Mouse (Mus musculus) liver, adult (tissue): ENCODE data around the gene Castor1.

Source experiments
- GATA4 ChIP-seq: IDR thresholded peaks from 2 replicates; pipeline ENCODE4 v1.6.1; 2014; ENCODE audit warnings: mild to moderate bottlenecking, low read length; ENCODE audit not compliant: insufficient replicate concordance

Gene Castor1

DNA sequence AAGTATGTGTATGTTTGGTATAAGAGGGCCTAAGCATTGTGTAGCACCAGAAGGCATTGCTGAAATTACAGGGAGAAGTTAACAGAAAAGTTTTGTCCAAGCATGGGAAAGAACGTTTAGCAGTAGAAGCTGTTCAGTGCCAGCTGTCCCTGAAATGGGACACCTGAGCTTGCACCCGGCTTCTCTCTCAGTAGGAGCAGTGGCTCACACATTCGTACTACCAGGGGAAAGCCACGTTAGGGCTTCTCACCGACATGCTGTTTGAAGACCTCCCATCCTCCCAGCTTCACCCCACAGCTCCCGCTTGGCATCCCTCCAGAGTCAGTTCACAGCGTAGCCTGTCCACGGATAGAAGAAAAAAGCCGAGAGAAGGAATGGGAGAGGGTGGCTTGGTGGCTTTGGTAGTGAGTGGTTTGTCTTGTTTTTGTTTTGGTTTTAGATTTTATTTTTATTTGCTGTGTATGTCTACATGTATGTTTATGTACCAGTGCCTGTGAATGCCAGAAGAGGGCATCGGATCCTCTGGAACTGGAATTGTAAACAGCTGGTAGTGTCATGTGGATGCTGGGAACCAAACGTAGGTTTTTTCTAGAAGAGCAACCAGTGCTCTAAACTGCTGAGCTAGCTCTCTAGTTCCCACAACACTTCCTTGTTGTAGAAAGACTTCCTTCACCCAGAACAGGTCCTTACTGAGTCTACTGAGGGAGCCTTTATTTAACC lies 15.9 kb upstream of the Castor1 start:
- no peak for TF ChIP-seq GATA4

DNA sequence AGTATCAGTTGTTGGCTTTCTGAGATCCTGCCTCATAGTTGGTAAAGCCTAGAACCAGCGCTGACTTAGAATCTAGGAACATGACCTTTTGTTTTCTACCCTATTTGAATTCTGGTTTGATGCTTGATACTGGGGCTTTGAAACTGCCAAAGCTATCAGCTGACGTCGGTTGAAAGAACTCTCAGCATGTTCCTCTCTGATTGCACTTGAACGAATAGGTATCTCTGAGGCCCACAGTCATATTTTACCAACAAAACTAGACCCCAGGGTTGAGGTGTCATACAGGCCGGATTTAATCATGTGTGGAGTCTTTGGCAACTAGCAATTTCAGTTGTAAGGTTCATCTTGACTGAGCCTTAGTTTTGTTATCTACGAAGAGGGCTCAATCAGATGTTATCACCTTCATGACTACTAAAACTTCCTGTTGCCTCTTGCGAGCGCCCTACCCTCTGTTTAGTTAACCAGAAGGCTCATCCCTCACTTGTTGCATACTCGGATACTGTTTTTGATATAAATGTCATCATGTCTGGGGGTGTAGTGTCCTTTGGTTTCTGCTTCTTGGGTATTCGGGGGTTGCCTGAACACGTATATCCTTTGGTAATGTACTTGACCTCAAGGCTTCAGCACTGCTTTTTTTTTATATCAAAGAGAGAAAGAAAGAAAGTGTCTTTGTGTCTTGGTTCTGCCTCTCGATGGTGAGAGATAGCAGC lies 14.9 kb upstream of the Castor1 start:
- no peak for TF ChIP-seq GATA4

DNA sequence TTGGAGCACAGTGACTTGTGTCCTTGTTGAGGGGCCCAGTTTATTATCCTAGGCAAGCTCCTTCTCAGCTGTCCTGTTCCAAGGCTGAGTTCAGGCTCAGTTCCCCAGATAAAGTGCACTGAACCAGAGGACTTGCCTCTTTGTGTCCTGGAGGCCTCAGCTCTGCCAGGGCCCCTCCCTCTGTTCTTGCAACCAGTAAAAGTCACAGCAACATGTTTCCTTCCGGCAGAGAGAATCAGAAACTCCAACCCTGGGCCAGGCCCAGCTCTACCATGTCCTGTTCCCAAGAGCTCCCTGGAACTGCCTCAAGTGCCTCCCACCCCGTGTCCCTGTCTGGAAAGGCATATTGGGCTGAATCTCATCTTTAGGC lies 14.3 kb upstream of the Castor1 start:
- TF ChIP-seq GATA4 = peak; percentile 82; the same call in 1 of the 2 replicates

DNA sequence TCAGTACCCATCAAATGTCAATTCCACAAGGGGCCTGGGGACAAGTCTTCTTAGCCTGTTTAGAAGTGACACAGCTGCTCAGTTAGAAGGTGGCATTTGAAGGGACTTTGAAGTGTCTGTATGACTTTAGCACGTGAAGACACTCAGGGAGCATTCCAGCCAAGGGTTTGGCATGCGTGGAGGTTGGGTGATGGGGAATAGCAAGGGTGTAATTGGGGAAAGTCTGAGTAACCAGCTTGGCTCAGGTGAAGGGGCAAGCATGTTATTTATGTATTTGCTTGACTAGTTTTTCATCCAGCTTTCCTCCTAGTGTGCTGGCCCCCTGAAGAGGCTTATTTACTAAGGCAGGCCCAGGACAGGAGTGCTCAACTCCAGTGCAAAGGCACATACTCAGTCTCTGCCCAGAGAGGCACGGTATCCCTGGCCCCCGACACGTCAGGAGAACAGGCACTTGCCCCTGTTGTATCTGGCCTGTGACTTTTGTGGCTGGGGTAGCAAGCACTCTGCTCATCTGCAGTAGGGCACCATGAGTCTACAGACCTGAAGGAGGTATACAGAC lies 12.8 kb upstream of the Castor1 start:
- no peak for TF ChIP-seq GATA4

DNA sequence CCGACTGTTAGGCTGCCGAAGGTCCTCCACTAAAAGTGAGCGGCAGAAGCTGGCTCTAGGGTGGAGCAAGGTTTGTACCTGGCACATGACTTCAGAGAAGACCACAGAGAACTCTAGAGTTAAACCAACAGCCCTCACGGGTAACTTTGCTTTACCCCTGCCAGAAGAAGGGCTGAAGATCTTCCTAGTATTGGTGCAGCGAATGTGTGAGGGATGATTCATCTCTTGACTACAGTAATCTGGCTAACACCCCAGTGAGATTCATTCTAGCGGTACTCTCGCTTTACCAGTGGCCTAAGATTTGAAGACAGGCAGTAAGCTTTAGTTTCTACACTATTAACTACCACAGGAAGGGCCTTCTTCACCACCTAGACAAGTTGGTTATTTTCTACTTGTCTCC lies 12.1 kb upstream of the Castor1 start:
- TF ChIP-seq GATA4 = no peak

DNA sequence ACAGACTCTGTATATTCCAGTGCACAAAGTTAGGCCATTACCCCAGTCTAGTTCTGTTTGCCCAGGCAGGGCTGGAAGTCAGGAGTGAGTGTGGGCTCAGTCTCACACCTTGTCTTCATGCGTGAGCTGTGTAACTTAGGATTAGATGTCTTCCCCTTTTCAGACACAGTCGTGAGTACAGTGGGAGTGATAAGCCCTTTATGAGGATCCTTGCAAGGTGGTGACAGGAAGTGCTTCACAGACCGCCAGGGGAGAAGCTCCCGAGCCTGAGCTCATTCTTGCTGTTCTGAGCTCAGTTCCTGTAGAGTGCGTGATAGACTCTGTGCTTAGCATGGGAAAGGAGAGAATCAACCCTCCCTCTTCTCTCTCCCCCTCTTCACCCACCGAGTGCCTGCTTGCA lies 11.5 kb upstream of the Castor1 start:
- TF ChIP-seq GATA4 = no peak

DNA sequence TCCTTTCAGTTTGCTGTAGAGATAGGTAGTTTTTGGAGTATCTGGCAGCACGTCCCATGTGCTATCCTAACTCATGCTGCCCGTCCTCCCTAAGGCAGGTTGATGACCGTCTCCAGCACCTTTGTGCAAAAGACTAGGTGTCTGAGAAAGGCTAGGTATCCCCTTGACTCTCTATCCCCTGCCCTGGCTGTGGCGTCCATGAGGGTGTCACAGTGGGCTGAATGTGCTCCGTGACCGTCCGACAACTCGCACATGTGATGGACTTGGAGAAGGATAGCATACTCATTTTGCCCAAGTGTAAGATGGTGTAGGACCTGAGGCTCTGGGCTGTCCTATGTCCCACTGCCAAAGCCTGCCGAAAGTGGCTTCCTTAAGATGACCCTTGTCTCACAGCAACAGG lies 10.4 kb upstream of the Castor1 start:
- no peak for TF ChIP-seq GATA4

DNA sequence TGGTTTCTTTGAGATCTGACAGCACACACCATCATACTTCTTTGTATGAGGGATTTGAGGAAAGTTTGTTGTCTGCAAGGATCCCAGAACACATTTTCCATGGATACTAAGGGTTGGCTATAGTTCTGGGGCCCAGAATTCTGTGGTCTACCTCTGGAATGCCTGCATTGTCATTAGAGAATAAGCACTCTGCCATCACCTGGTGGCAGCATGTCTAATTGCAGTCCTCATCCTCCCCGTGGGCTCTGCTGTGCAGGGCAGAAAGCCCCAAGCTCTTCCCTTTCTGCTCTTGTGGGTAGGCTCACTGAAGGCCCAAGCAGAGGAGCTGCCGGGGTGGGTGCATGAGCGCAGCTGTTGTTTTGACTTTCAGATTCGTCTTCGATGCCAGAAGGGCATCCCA lies 8.5 kb upstream of the Castor1 start:
- TF ChIP-seq GATA4 = no peak

DNA sequence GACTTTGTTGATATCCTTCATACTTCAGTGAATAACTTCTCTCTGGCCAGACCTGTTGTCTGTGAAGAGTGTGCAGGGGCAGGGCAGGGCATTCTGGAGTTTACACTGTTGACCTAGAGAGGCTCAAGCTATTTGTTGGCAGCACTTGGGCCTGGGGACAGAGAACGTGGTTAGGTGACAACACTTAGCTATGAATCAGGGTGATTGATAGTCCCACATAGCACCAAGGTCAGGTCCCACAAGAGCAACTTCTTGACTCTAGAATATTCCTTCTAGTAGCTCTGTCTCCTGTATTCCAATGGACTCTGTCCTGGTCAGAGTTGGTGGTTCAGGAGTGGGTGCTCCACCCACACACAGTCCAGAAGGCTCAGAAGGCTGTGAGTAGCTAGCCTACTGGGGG lies 7.2 kb upstream of the Castor1 start:
- TF ChIP-seq GATA4 = no peak

DNA sequence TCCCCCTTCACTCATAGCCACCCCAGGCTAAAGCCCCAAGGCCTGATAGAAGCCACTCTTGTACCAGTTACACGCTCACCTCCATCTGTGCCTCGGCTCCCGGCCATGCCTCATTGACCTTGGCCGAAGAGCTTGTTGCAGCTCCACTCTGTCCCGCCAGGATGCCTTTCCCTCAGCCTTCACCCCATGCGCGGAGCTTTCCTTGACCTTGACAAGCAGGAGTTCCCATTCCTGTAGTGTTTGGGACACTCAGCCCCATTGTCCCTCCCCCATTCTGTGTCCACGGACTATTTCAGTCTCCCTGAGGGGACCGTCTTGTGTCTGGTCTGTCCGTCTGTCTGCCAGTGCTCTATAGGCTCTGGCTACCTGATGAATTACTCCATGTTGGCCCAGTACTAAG lies 4.9 kb upstream of the Castor1 start:
- no peak for TF ChIP-seq GATA4

DNA sequence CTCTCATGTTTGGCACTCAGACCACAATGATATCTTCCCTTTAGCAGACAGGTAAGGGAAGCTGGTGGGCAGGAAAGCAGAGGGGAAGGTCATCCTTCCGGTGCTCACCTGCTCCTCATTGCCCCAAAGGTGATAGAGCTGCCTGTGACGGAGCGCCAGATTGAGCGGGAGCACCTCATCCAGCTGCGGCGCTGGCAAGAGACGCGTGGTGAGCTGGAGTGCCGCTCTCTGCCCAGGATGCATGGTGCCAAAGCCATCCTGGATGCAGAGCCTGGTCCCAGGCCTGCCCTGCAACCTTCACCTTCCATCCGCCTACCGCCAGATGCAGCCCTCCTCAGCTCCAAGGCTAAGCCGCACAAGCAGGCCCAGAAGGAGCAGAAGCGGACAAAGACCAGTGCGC lies 3.5 kb upstream of the Castor1 start:
- TF ChIP-seq GATA4 = no peak

DNA sequence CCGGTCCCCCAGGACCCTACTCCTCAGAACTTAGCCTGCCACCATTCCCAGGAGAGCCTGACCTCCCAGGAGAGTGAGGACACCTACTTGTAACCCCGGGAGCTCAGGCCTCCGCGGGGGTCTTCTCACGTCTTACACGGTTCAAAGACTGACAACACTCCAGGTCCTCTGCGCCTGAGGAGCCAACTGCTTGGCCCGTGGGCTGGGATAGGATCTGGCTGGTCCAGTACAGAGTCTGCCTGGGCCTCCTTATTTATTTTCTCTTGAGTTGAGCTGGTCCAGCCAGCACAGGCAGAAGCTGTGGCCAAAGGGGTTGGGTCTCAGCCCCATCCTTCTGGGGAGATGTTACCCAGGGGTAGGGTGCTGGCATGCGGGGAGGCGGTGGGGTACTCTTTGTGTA lies 3.0 kb upstream of the Castor1 start:
- no peak for TF ChIP-seq GATA4

DNA sequence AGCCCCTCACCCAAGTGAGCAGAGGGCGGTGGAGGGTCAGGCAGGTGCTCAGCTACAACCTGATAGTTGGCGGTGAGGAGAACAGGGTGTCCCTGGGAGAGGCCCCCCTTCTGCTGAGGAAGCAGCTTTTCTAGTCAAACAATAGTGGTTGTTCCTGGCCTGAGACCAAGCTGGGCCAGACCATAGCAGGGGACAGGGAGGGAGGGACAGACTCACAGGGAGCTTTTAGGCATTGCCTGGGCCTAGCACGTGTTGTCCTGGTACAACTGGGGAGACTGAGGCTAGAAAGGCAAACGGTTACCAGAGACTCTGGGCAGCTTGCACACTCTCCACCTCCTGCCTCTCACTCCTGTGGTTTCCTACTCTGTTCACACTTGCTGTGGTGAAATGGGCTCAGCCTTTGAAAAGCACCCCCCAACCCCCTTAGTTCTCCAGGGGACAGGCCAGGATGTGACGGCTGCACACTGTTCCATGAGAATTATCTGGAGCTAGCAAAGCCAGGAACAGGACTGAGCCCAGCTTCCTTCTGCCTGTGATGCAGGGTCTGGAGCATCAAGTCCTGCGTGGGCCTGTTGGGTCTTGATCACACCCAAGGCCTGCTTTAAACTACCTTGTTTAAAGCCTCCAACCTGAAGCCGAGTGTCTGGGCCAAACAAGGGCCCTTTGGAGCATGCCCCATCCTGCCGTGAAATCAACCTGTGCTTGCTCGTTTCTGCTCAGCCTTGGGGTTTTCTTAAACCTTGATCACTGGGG lies 1.6 kb upstream of the Castor1 start:
- peak; percentile 37; the same call in 1 of the 2 replicates for TF ChIP-seq GATA4

DNA sequence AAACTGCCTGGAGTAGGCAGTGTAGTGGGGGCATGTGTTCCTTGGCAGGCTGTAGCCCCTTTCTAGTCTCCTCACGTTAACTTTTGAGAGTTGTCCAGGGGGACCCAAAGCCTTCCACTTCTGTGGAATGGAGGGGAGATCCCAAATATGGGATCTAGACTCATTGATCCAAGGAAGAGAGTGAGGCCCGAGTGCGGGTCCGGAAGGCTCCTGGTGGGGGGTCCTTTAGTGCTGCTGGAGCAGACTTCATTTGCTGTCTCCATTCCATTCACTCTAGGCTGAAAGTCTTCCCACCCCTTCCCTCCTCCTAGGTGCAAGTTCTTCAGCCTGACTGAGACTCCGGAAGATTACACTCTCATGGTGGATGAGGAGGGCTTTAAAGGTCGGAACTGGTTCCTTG lies 612 bp downstream of the Castor1 start:
- TF ChIP-seq GATA4 = no peak

DNA sequence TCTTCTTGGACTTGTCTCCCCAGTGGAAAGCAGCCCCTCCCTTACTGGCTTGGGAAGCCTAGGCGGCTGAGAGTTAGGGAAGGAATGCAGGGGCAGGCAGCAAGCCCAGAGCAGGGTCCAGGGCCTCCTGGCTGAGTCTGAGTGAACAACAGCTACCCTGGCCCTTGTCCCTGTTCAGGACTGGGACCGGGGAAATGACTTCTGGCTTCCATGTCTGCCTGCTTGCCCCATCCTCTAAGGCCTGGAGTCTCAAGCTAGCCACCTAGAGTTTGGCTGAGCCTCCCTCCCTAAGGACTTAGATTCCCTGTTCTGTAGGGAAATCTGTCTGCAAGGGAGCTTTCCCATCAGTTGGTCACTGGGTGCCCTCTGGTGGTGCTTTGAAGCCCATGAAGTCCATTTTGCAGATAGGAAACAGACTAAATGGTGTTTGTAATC lies 1.3 kb downstream of the Castor1 start:
- no peak; the same call in 1 of the 2 replicates for TF ChIP-seq GATA4

DNA sequence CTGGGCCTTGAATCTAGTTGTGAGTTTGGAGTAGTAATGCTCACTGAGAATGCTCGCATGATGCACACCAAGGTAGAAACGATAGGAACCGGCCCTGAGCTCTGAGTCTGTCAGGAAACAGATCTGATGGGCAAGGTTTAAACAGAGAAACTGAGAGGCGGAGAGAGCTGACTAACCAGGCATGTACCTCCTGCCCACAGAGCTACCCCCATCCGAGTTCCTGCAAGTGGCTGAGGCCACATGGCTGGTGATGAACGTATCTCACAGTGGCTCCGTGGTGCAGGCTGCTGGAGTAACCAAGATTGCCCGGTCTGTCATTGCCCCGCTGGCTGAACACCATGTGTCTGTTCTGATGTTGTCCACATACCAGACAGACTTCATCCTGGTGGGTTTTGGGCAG lies 1.9 kb downstream of the Castor1 start:
- TF ChIP-seq GATA4 = no peak
